Mouse (Mus musculus) kidney, embryonic 14.5 days (tissue): Measurements from ENCODE around the gene Krtap28-10. TPM values are rescaled to one million over a fixed set of nuclear protein-coding genes. Genes with fewer than 3 reads are reported as not detected.
"Not testable (repeated sequence)": the region's sequence is repeated elsewhere in the genome, so short reads cannot be mapped to it uniquely, and the experiment has no call there.

ENCODE experiments used
- ATAC-seq: fragments of 200-750 bp; cut with Nextera tagmentation; 2 replicates; pipeline ENCODE4 v1.8.0; 2017; ENCODE audit warnings: moderate number of reproducible peaks, mild to moderate bottlenecking, moderate TSS enrichment, moderate library complexity; ENCODE audit not compliant: low FRiP score, low TSS enrichment
- H3K27ac ChIP-seq: fragments of 300-500 bp; sonication (generic); 2 replicates; pipeline ENCODE4 v1.5.1; 2014; ENCODE audit warnings: low read depth, mild to moderate bottlenecking, low read length, moderate library complexity, mixed read lengths
- H3K27me3 ChIP-seq: fragments of 300-500 bp; sonication (generic); 2 replicates; pipeline ENCODE4 v1.6.1; 2014; ENCODE audit warnings: mild to moderate bottlenecking, low read length; ENCODE audit not compliant: control insufficient read depth, insufficient read depth
- H3K36me3 ChIP-seq: fragments of 300-500 bp; sonication (generic); 2 replicates; pipeline ENCODE4 v1.6.1; 2014; ENCODE audit warnings: low read length, mixed read lengths; ENCODE audit not compliant: control insufficient read depth, insufficient read depth
- H3K4me1 ChIP-seq: fragments of 300-500 bp; sonication (generic); 2 replicates; pipeline ENCODE4 v1.6.1; 2014; ENCODE audit warnings: low read length, mixed read lengths; ENCODE audit not compliant: control insufficient read depth, insufficient read depth
- H3K4me2 ChIP-seq: fragments of 300-500 bp; sonication (generic); replicated peaks from 2 replicates; pipeline ENCODE4 v1.6.1; 2014; ENCODE audit warnings: low read depth, mild to moderate bottlenecking, low read length
- H3K4me3 ChIP-seq: fragments of 300-500 bp; sonication (generic); 2 replicates; pipeline ENCODE4 v1.5.1; 2014; ENCODE audit warnings: mild to moderate bottlenecking, low read length
- H3K9ac ChIP-seq: fragments of 300-500 bp; sonication (generic); 2 replicates; pipeline ENCODE4 v1.6.1; 2014; ENCODE audit warnings: low read depth, mild to moderate bottlenecking, low read length, moderate library complexity
- H3K9me3 ChIP-seq: fragments of 300-500 bp; sonication (generic); 2 replicates; pipeline ENCODE4 v1.6.1; 2016; ENCODE audit warnings: low read length; ENCODE audit not compliant: control insufficient read depth
- WGBS: fragments of 180-500 bp; shearing (Covaris S2); extraction: QIAGEN DNeasy Blood & Tissue Kit; methylation state at CpG from one replicate; pipeline ENCODE4 v1.1.7; 2014; 5-methylcytosine and 5-hydroxymethylcytosine counted together
- polyA plus RNA-seq: library from polyadenylated mRNA; unstranded; fragments of >200 nt; fragmentation: Nextera tagmentation; extraction: Ambion mirVana; gene quantifications from 2 replicates; pipeline ENCODE4 v1.2.1, GENCODE M21; 2014

Krtap28-10 gene
- polyA plus RNA-seq, 1 experiment from 2014 or later: not detected

DNA sequence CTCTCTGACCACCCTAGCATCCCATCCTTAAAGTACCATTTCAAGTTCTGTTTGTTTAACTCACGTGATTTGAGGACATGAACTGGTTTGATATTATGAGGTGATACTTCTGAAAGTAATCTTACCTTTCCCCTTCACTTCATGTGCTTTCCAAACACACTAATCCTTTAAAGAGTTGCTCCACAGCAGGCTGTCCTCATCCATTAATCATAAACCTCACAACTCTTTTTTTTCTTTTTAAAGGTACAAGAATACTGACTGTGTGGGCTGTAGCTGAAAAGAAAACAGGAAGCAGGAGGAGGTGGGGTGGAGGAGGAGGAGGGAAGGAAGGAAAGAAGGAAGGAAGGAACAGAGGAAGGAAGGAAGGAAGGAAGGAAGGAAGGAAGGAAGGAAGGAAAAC is 10.3 kb downstream of the Krtap28-10 start:
- no peak overlapping the region for H3K4me2 ChIP-seq
- no peaks in the 10 kb centered on the region for H3K36me3 ChIP-seq
- ATAC-seq: no peak
- no peaks in the 10 kb centered on the region for H3K4me1 ChIP-seq
- no peak overlapping the region for H3K9ac ChIP-seq
- no peak overlapping the region for H3K27ac ChIP-seq
- 55% methylated on average over 1 of the region's 1 CpGs for WGBS
- no peaks in the 10 kb centered on the region for H3K9me3 ChIP-seq
- no peak overlapping the region for H3K4me3 ChIP-seq
- no peaks in the 10 kb centered on the region for H3K27me3 ChIP-seq

DNA sequence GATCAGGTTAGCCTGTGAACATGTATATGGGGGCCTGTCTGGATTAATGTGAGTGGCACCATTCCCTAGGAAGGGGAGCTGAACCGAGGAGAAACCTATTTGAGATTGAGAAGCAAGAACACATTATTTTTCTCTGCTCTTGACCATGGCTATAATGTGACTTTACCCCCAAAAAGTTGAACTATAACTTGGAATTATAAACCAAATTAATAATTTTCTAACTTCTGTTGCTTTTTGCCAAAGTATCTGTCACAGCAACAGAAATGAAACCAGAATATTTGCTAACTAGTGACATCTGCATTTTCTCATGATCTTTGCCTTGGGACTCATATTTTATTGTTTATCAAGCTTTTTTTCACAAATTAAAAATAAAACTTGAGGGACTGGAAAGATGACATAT is 25.7 kb downstream of the Krtap28-10 start:
- Histone ChIP-seq H3K4me1 (no peaks in the 10 kb centered on the region), H3K27ac (no peak overlapping the region), H3K4me2 (no peak overlapping the region), H3K9ac (no peak overlapping the region), H3K9me3 (no peaks in the 10 kb centered on the region), H3K4me3 (no peak overlapping the region), H3K36me3 (no peaks in the 10 kb centered on the region), H3K27me3 (no peaks in the 10 kb centered on the region)
- 53% methylated on average over 1 of the region's 1 CpGs for WGBS
- no peak for ATAC-seq

DNA sequence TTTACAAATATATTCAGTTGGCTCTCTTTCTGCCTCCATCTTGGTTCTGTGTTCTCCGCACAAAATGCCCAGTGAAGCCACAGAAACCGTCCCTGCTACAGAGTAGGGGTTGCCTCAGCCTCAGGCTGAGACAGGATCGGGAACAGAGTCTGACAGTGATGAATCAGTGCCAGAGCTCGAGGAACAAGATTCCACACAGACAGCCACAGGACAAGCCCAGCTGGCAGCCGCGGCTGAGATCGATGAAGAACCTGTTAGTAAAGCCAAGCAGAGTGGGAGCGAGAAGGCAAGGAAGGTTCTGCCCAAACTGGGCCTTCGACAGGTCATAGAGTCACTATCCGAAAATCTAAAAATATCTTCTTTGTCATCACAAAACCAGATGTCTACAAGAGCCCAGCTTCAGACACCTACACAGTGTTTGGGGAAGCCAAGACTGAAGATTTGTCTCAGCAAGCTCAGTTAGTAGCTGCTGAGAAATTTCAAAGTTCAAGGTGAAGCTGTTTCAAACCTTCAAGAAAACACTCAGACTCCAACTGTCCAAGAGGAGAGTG is 26.9 kb downstream of the Krtap28-10 start:
- ATAC-seq: no peak
- Histone ChIP-seq H3K4me1 (no peaks in the 10 kb centered on the region), H3K4me2 (no peak overlapping the region), H3K36me3 (no peaks in the 10 kb centered on the region), H3K9ac (no peak overlapping the region), H3K4me3 (no peak overlapping the region), H3K27ac (no peak overlapping the region), H3K27me3 (no peaks in the 10 kb centered on the region), H3K9me3 (no peaks in the 10 kb centered on the region)
- 87% methylated on average over 10 of the region's 10 CpGs for WGBS

DNA sequence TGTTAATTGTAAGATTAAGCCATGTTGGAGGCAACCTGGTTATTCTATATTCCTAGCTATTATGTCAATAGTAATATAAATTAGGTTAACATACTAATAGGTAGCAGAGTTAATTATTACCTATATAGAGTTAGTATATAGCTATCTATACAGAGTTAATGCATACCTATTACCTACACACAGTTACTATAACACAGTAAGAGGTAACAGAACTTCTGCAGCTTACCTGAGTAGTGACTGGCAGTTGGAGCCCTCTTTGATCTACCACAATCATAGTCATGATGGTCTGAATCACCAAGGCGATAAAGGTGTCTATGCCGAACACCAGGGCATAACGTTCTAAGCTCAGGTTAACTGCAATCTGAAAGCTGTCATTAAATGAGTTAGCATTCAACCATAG is 27.8 kb downstream of the Krtap28-10 start:
- ATAC-seq: no peak
- H3K36me3 ChIP-seq: no peaks in the 10 kb centered on the region

DNA sequence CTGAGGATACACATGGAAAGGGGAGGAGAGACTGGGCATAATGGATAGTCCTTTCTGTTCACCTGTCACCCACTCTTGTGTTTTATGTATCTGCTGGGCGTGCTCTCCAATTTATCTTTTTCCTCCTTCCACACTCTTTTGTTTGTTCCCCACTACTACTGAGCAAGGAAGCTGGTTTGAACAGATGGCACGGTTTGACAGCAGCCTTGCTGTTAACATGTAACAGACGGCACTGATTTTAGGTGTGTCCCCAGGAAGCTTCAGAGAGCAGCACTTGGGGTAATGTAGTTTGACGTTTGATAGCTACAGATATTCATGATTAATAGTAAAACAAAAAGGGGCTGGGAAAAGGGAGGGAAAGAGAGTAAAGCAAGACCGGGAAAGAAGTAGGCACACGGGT is 34.8 kb downstream of the Krtap28-10 start:
- WGBS: 70% methylated on average over 6 of the region's 6 CpGs
- no peak overlapping the region for H3K4me3 ChIP-seq
- H3K9me3 ChIP-seq: no peaks in the 10 kb centered on the region
- no peak for ATAC-seq
- H3K9ac ChIP-seq: no peak overlapping the region
- H3K4me1 ChIP-seq: no peaks in the 10 kb centered on the region
- no peaks in the 10 kb centered on the region for H3K27me3 ChIP-seq
- H3K36me3 ChIP-seq: no peaks in the 10 kb centered on the region
- H3K27ac ChIP-seq: no peak overlapping the region
- no peak overlapping the region for H3K4me2 ChIP-seq

More for the DNA sequence above, 27.8 kb downstream of the Krtap28-10 start:
- Histone ChIP-seq H3K4me2 (no peak overlapping the region), H3K9ac (no peak overlapping the region), H3K4me3 (no peak overlapping the region), H3K4me1 (no peaks in the 10 kb centered on the region), H3K27me3 (no peaks in the 10 kb centered on the region), H3K27ac (no peak overlapping the region), H3K9me3 (no peaks in the 10 kb centered on the region)
- WGBS: 87% methylated on average over 3 of the region's 3 CpGs

DNA sequence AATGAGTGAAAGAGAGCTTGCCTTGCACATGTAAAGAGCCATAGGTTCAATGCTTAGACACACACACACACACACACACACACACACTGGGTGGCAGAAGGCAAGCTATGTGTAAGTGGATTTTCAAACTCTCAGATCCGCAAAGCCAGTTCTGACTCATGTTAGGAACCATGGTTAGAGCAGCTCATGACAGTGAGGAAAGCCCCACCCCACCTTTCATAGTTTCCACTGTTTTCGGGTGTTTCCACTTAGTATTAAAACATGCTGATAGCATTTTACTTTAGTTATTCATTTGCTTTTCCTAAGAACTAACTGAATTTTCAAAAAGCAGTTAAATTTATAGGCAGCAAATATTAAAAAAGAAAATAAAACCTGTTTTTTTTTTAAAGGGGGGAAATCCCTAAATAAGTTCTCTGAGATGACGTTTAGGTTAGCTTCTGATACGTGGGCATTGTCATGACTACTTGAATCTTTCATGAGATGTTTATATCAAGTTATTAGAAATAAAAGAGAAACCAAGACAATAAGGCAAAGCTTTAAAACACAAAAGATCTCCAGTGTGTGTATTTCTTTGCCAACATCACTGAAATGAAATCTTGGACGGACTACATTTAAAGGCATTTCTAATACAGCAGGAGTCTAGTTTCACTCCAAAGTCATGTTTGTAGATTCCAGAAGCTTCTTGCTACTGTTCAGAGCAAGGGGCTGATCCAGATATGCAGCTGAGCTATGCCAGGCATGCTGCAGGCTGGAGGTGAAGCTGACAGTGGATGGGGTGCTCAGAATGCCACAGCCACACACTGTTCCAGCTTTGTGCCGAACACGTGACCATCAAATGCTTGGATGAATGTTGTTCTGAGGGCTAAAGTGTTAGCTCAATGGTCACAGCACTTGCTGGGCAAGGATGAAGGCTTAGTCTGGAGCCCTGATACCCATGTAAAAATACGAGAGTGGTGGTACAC is 35.8 kb downstream of the Krtap28-10 start:
- WGBS: 85% methylated on average over 8 of the region's 8 CpGs
- Histone ChIP-seq H3K27ac (no peak overlapping the region), H3K36me3 (no peaks in the 10 kb centered on the region), H3K27me3 (no peaks in the 10 kb centered on the region), H3K4me3 (no peak overlapping the region), H3K4me1 (no peaks in the 10 kb centered on the region), H3K4me2 (no peak overlapping the region), H3K9ac (no peak overlapping the region), H3K9me3 (no peaks in the 10 kb centered on the region)
- no peak for ATAC-seq

DNA sequence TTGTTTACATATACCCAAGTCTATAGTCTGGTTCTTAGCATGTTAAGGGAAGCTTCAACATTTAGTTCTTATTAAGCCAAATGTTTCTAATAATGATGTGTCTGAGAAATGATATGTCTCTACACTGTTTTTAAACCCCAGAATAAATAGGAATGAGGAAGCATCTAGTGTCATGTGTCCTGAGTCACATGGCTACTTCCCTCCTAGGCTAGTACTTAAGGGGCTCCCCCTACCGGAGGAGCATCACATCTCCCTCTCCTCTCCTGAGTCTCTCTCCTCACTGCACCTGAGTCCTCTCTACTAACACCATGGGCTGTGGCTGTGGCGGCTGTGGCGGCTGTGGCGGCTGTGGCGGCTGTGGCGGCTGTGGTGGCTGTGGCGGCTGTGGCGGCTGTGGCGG is 42.0 kb downstream of the Krtap28-10 start, which contains the start of gene Gm47959:
TSS of gene Gm47959 (plus strand) at position 243 of the 400 bp plus-strand sequence.
- H3K9ac ChIP-seq, ATAC-seq, H3K4me2 ChIP-seq, H3K9me3 ChIP-seq, H3K4me1 ChIP-seq, H3K27me3 ChIP-seq, H3K27ac ChIP-seq, H3K4me3 ChIP-seq, H3K36me3 ChIP-seq: not testable (repeated sequence)
- 95% methylated on average over 5 of the region's 9 CpGs for WGBS

DNA sequence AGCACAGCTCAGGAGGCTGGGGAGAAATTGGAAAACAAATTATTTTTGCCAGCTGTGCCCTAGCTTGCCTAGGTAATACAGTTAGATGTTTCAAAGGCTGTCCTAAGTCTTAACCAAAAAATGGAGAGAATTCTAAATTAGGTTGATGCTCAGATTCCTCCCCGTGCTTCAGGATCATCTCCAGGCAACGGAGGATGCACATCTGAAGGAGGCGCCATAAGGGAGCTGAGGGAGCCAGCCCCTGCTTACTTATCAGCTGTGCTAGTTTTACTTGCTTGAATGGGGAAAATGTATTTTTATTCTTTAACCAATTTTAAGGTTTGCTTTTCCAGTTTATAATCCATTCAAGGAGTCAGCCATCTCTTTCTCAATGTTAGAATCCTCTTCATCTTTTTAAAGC is 48.3 kb downstream of the Krtap28-10 start:
- H3K27ac ChIP-seq: no peak overlapping the region
- H3K4me1 ChIP-seq: no peaks in the 10 kb centered on the region
- H3K4me2 ChIP-seq: no peak overlapping the region
- no peaks in the 10 kb centered on the region for H3K9me3 ChIP-seq
- H3K9ac ChIP-seq: no peak overlapping the region
- WGBS: 85% methylated on average over 3 of the region's 3 CpGs
- H3K36me3 ChIP-seq: no peaks in the 10 kb centered on the region
- no peak for ATAC-seq
- H3K27me3 ChIP-seq: no peaks in the 10 kb centered on the region
- H3K4me3 ChIP-seq: no peak overlapping the region

DNA sequence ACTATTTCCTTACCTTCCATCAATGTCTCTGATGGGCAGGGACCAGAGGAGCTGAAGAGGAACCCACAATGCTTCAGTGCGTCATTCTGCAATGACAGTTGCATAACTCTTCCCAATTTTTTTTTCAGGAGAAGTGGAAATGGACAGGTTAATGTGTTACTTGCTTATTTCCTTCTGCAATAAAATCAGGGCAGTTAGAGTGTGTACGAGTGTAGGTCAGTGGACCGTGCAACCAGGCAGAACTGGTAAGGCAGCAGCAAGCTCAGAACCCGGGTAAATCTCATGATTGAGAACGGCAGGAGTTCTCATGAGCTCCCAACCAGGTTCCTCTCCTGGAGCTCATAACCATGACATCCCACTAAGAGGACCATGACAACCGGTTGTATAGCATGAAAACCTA is 50.2 kb downstream of the Krtap28-10 start:
- H3K4me1 ChIP-seq: no peaks in the 10 kb centered on the region
- H3K27ac ChIP-seq: no peak overlapping the region
- 66% methylated on average over 6 of the region's 6 CpGs for WGBS
- H3K4me3 ChIP-seq: no peak overlapping the region
- no peak overlapping the region for H3K4me2 ChIP-seq
- no peaks in the 10 kb centered on the region for H3K36me3 ChIP-seq
- H3K9me3 ChIP-seq: no peaks in the 10 kb centered on the region
- no peak for ATAC-seq
- H3K9ac ChIP-seq: no peak overlapping the region
- no peaks in the 10 kb centered on the region for H3K27me3 ChIP-seq
